Mouse (Mus musculus) heart, embryonic 10.5 days (tissue): ENCODE data around the gene Rnh1. TPM values are rescaled to one million over a fixed set of nuclear protein-coding genes. Genes with fewer than 3 reads are reported as not detected.

Experiments used
- DNase-seq: peaks from one replicate; pipeline ENCODE4 v3.0.0-alpha.2; 2017; ENCODE audit warnings: low spot score
- H3K27ac ChIP-seq: fragments of 300-500 bp; sonication (generic); 2 replicates; pipeline ENCODE4 v1.5.1; 2016; ENCODE audit warnings: mild to moderate bottlenecking
- H3K27me3 ChIP-seq: fragments of 300-500 bp; sonication (generic); 2 replicates; pipeline ENCODE4 v1.6.1; 2016; ENCODE audit warnings: mild to moderate bottlenecking; ENCODE audit not compliant: poor library complexity, insufficient read depth, severe bottlenecking
- H3K36me3 ChIP-seq: fragments of 300-500 bp; sonication (generic); 2 replicates; pipeline ENCODE4 v1.6.1; 2016; ENCODE audit warnings: mild to moderate bottlenecking, moderate library complexity
- H3K4me1 ChIP-seq: fragments of 300-500 bp; sonication (generic); 2 replicates; pipeline ENCODE4 v1.6.1; 2016; ENCODE audit warnings: mild to moderate bottlenecking
- H3K4me3 ChIP-seq: fragments of 300-500 bp; sonication (generic); 2 replicates; pipeline ENCODE4 v1.5.1; 2016; ENCODE audit warnings: mild to moderate bottlenecking, moderate library complexity
- H3K9me3 ChIP-seq: fragments of 300-500 bp; sonication (generic); 2 replicates; pipeline ENCODE4 v1.6.1; 2016; ENCODE audit warnings: mild to moderate bottlenecking, moderate library complexity
- WGBS: fragments of 180-500 bp; shearing (Covaris S2); methylation state at CpG from one replicate; pipeline ENCODE4 v1.1.7; 2016; 5-methylcytosine and 5-hydroxymethylcytosine counted together
- polyA plus RNA-seq: library from polyadenylated mRNA; unstranded; fragments of >200 nt; fragmentation: Nextera tagmentation; extraction: Ambion mirVana; gene quantifications from 2 replicates; pipeline ENCODE4 v1.2.1, GENCODE M21; 2016

The Rnh1 gene
- polyA plus RNA-seq = 103 and 105 TPM in 2 replicates

- 4% methylated on average over 55 of the region's 55 CpGs for WGBS
- peak; percentile 97 for DNase-seq
- Histone ChIP-seq H3K36me3 (no peaks in the 10 kb centered on the region), H3K4me1 (peaks cover 22% of the 10 kb centered on the region), H3K27me3 (no peaks in the 10 kb centered on the region), H3K27ac (peak within 1 kb of the TSS; percentile 91), H3K4me3 (peak within 1 kb of the TSS; percentile 63), H3K9me3 (no peaks in the 10 kb centered on the region)
Measured at GRCm38 (mm10) chr7:141172116-141173006, at the start of gene Rnh1. Gene Rnh1 (minus strand): TSS chr7:141172857.

DNA sequence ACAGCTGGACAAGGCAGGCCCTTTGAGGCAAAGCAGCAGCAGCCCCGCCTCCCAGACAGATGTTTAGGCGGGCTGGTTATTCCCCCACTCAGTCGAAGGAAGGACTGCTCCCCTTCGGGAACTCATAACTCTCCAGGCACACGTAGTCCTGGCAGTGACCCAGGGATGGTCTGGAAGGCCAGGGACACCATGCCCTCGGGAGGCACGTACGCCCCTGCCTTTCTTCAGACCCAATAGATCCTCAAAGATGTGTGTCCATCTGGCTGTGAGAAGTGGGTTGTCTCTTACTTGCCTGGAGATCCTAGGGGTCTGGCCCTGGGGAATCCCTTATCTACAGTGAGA is 49.4 kb upstream of the Rnh1 start:
- DNase-seq = no peak
- H3K27ac ChIP-seq = peak overlapping the region; percentile 96
- H3K36me3 ChIP-seq = peaks cover 24% of the 10 kb centered on the region
- WGBS = 10% methylated on average over 8 of the region's 8 CpGs
- H3K4me3 ChIP-seq = peak overlapping the region; percentile 71
- H3K4me1 ChIP-seq = peaks cover 41% of the 10 kb centered on the region
- H3K27me3 ChIP-seq = no peaks in the 10 kb centered on the region
- H3K9me3 ChIP-seq = no peaks in the 10 kb centered on the region

DNA sequence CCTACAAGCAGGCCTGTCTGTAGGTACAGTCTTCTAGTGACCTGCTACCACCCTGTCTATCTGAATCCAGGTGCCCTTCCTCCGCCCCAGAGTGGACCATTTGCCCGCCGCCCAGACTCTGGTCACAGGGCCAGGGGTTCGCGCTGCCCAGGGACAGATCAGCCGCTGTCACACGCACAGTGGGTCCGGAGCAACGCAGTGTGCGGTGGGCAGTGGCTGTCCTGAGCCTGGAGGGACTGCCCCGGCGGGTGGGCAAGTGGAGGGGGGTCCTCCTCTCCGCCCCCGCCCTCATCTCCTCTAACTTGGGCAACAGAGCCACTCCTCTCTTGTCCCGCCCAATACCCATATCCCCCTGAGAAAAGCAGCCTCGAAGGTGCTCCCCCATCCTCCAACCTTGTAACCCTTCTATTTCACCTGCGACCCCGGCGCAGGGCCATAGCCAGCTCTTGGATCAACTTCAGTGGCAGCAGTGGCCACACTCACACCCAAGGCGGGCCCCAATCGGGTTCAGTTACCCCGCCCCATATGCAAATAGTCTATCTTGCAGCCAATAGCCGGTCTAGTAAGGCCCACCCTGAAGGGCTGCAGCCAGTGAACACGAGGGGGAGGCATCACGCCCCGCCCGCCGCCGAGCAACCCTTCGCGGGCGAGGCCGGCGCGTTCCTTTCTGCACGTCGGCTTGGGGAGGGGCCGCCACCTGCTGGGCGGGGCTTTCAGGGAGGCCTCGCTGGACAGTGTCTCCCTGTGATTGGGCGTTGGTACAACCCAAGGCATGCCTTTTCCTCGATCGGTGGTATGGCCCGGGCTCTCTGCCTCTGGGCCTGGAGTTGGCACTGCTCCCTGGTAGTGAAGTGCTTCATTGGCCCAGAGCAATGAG is 48.8 kb upstream of the Rnh1 start:
- no peaks in the 10 kb centered on the region for H3K9me3 ChIP-seq
- H3K36me3 ChIP-seq = peaks cover 24% of the 10 kb centered on the region
- peak overlapping the region; percentile 71 for H3K4me3 ChIP-seq
- 2% methylated on average over 44 of the region's 44 CpGs for WGBS
- peak overlapping the region; percentile 96 for H3K27ac ChIP-seq
- no peaks in the 10 kb centered on the region for H3K27me3 ChIP-seq
- DNase-seq = peak; percentile 100
- H3K4me1 ChIP-seq = peaks cover 47% of the 10 kb centered on the region

GRCm38 (mm10) chr7:141220377-141220776 is 47.7 kb upstream of the Rnh1 start:
- Histone ChIP-seq H3K27me3 (no peaks in the 10 kb centered on the region), H3K36me3 (peaks cover 24% of the 10 kb centered on the region), H3K4me1 (peaks cover 54% of the 10 kb centered on the region), H3K9me3 (no peaks in the 10 kb centered on the region), H3K4me3 (peak overlapping the region; percentile 71), H3K27ac (peak overlapping the region; percentile 96)
- no peak for DNase-seq
- WGBS = 79% methylated on average over 1 of the region's 1 CpGs

GRCm38 (mm10) chr7:141219558-141220099 is 47.0 kb upstream of the Rnh1 start:
- no peak overlapping the region for H3K4me3 ChIP-seq
- no peak for DNase-seq
- H3K36me3 ChIP-seq = peaks cover 24% of the 10 kb centered on the region
- peak overlapping the region; percentile 37; the same call in 1 of the 2 replicates for H3K27ac ChIP-seq
- WGBS = 88% methylated on average over 1 of the region's 1 CpGs
- H3K27me3 ChIP-seq = no peaks in the 10 kb centered on the region
- H3K4me1 ChIP-seq = peaks cover 60% of the 10 kb centered on the region
- no peaks in the 10 kb centered on the region for H3K9me3 ChIP-seq

DNA sequence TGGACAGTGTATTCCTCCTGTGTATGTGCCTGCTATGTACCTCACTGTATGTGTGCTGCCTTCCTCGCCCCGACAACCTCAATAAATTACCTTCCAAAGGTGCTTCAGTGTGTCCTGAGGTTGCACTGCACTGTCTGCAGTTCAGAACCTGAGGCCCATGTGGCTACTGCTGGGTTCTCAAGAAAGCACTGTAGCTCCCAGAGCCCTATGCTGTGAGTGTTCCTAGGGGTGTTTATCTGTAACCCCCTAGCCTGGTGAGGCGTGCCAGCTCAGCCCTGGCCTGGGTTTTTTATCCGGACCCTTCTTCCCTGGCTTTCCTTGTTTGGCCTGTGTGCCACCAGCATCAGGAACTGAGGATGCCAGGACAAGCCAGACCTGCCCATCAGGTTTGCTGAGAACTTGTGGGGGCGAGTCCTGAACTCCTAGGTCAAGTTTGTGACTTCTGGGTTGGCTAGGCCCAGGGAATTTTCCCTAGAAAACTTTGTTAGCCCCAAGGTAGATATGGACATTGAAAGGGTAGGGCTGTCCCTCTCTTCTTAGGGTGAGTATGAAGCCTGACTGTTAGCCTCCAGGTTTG is 46.0 kb upstream of the Rnh1 start:
- Histone ChIP-seq H3K36me3 (peaks cover 24% of the 10 kb centered on the region), H3K27me3 (0 out of 2 replicates have a peak, but pooled peaks cover 2% of the 10 kb centered on the region), H3K4me1 (peaks cover 68% of the 10 kb centered on the region), H3K27ac (no peak overlapping the region), H3K4me3 (no peak overlapping the region), H3K9me3 (no peaks in the 10 kb centered on the region)
- 91% methylated on average over 5 of the region's 5 CpGs for WGBS
- no peak for DNase-seq

DNA sequence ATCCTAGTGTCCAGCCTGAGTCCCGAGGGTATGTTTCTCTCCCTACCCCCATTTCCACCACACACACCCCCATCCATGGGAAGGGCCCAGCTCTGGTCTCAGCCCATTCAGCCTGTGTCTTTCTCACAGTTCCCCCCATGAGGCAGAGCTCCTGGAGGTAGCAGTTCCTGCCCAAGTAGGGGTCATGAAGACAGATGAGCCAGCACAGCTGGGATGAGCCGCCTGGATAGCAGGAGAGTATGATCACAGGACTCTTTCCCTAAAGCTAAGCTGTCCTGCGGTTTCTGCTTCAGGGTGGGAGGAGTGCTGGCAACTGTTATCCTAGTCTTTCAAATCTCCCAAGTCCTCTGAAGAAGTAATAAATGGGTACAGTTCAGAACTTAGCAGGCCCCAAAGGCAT is 45.5 kb upstream of the Rnh1 start:
- peaks cover 24% of the 10 kb centered on the region for H3K36me3 ChIP-seq
- H3K4me3 ChIP-seq = no peak overlapping the region
- H3K4me1 ChIP-seq = peaks cover 71% of the 10 kb centered on the region
- H3K27ac ChIP-seq = 0 out of 2 replicates have a peak overlapping the region, but pooled peaks have one; percentile 12
- DNase-seq = no peak
- no peaks in the 10 kb centered on the region for H3K9me3 ChIP-seq
- 0 out of 2 replicates have a peak, but pooled peaks cover 3% of the 10 kb centered on the region for H3K27me3 ChIP-seq
- WGBS = 82% methylated on average over 3 of the region's 3 CpGs

DNA sequence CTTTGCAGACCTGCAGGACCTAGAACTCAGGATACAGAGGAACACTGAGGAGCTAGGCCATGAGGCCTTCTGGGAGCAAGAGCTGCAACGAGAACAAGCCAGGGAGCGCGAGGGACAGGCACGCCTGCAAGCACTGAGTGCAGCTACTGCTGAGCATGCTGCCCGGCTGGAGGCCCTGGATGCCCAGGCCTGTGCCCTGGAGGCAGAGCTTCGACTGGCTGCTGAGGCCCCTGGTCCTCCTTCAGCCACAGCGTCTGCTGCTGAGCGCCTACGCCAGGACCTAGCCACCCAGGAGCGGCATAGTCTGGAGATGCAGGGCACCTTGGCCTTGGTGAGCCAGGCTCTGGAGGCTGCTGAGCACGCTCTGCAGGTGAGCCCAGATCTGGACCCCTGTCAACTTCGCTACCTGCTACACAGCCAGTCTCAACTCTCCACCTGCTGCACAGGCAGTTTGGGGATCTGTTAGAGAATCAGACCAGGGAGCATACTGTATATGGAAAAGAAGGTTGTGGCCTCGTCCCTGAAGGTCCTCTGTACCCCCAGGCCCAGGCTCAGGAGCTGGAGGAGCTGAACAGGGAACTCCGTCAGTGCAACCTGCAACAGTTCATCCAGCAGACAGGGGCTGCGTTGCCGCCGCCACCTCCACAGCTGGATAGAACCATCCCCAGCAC is 44.8 kb upstream of the Rnh1 start:
- 89% methylated on average over 17 of the region's 17 CpGs for WGBS
- H3K4me1 ChIP-seq = peaks cover 67% of the 10 kb centered on the region

DNA sequence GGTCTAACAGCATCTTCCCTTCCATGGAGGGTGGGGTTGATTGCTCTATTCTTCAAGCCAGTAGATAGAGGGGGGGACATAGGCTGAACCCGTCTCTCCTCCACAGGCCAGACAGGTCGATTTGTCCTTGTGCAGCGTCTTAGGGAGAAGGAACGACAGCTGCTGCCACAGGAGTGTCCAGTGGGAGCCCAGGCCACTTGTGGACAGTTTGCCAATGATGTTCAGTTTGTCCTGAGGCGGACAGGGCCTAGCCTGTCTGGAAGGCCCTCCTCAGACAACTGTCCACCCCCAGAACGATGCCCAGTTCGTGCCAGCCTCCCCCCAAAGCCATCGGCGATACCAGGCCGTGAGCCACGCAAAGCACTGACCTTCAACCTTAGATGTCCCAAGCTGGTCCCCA is 44.2 kb upstream of the Rnh1 start:
- no peaks in the 10 kb centered on the region for H3K9me3 ChIP-seq
- peak overlapping the region; percentile 80 for H3K27ac ChIP-seq
- DNase-seq = no peak
- peak overlapping the region; percentile 75 for H3K4me3 ChIP-seq
- 0 out of 2 replicates have a peak, but pooled peaks cover 3% of the 10 kb centered on the region for H3K27me3 ChIP-seq
- H3K36me3 ChIP-seq = peaks cover 24% of the 10 kb centered on the region
- H3K4me1 ChIP-seq = peaks cover 61% of the 10 kb centered on the region
- 85% methylated on average over 11 of the region's 11 CpGs for WGBS

More for the DNA sequence above, 44.8 kb upstream of the Rnh1 start:
- H3K4me3 ChIP-seq = peak overlapping the region; percentile 75; the same call in 1 of the 2 replicates
- no peak for DNase-seq
- peaks cover 24% of the 10 kb centered on the region for H3K36me3 ChIP-seq
- H3K27me3 ChIP-seq = 0 out of 2 replicates have a peak, but pooled peaks cover 3% of the 10 kb centered on the region
- no peaks in the 10 kb centered on the region for H3K9me3 ChIP-seq
- H3K27ac ChIP-seq = 0 out of 2 replicates have a peak overlapping the region, but pooled peaks have one; percentile 12

DNA sequence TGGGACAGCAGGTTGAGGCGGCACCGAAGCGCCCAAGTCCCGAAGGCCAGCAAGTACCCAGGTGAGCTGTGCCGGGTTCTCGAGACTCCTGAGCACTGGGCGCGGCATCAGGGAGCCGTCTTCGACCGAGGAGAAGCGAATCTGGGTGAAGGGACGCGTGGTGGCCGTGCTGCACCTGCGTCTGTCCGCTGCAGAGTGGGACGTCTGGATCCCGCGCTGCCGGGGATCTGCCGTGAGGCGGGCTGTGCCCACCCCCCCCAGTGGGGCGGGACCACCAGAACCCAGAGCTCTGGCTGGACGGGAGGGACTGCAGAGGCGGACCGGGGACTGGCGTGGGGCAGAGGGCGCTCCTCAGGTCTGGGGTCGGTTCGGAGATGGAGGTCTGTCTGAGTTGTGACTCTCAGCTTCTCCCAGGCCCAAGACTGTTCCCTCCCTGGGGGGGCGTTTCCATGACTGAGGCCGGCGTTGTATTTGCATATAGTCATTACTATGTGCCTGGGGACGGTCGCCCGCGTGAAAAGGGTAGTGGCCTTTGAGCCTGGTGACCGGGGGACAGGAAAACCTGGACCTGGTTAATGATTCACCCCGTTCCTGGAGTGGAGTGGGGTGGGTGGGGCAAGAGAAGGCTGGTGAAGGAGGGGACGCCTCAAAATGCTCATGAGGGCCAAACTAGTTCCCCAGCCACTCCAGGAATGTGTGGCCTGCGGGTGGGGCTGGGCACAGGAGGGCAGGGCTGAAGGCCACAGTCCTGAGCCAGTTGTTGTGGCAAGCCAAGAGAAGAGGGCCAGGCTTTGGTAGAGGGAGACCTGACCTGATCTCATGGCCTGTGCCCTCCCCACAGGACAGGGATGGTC is 43.5 kb upstream of the Rnh1 start:
- Histone ChIP-seq H3K4me1 (peaks cover 56% of the 10 kb centered on the region), H3K27me3 (peaks cover 3% of the 10 kb centered on the region; the same call in 1 of the 2 replicates), H3K36me3 (peaks cover 24% of the 10 kb centered on the region), H3K4me3 (peak overlapping the region; percentile 75), H3K9me3 (no peaks in the 10 kb centered on the region), H3K27ac (peak overlapping the region; percentile 80)
- 2% methylated on average over 42 of the region's 42 CpGs for WGBS
- peak; percentile 89 for DNase-seq
